Mouse (Mus musculus) stomach, embryonic 14.5 days (tissue): ENCODE data around the gene Trappc2l. TPM values are rescaled to one million over a fixed set of nuclear protein-coding genes. Genes with fewer than 3 reads are reported as not detected.

Experiments used
- ATAC-seq: fragments of 200-750 bp; cut with Nextera tagmentation; 2 replicates; pipeline ENCODE4 v1.8.0; 2017; ENCODE audit warnings: low read depth, moderate TSS enrichment; ENCODE audit not compliant: insufficient number of reproducible peaks, insufficient read depth, low FRiP score
- H3K27ac ChIP-seq: fragments of 300-500 bp; sonication (generic); 2 replicates; pipeline ENCODE4 v1.5.1; 2014; ENCODE audit warnings: mild to moderate bottlenecking, low read length, moderate library complexity, mixed read lengths
- H3K27me3 ChIP-seq: fragments of 300-500 bp; sonication (generic); 2 replicates; pipeline ENCODE4 v1.6.1; 2014; ENCODE audit warnings: low read length, control low read depth, mixed read lengths; ENCODE audit not compliant: control insufficient read depth, insufficient read depth
- H3K36me3 ChIP-seq: fragments of 300-500 bp; sonication (generic); 2 replicates; pipeline ENCODE4 v1.6.1; 2014; ENCODE audit warnings: mild to moderate bottlenecking, control low read depth, low read length, moderate library complexity, mixed read lengths; ENCODE audit not compliant: control insufficient read depth, insufficient read depth
- H3K4me1 ChIP-seq: fragments of 300-500 bp; sonication (generic); 2 replicates; pipeline ENCODE4 v1.6.1; 2014; ENCODE audit warnings: low read length, control low read depth, mixed read lengths; ENCODE audit not compliant: control insufficient read depth, insufficient read depth
- H3K4me2 ChIP-seq: fragments of 300-500 bp; sonication (generic); replicated peaks from 2 replicates; pipeline ENCODE4 v1.6.1; 2014; ENCODE audit warnings: low read depth, low read length, control low read depth
- H3K4me3 ChIP-seq: fragments of 300-500 bp; sonication (generic); 2 replicates; pipeline ENCODE4 v1.5.1; 2014; ENCODE audit warnings: low read depth, low read length, control low read depth
- H3K9ac ChIP-seq: fragments of 300-500 bp; sonication (generic); replicated peaks from 2 replicates; pipeline ENCODE4 v1.6.1; 2014; ENCODE audit warnings: low read depth, mild to moderate bottlenecking, control low read depth, low read length, moderate library complexity, mixed read lengths
- H3K9me3 ChIP-seq: fragments of 300-500 bp; sonication (generic); 2 replicates; pipeline ENCODE4 v1.6.1; 2016; ENCODE audit warnings: low read depth, low read length, control low read depth; ENCODE audit not compliant: control insufficient read depth
- WGBS: fragments of 180-500 bp; shearing (Covaris S2); extraction: QIAGEN DNeasy Blood & Tissue Kit; methylation state at CpG from one replicate; pipeline ENCODE4 v1.1.7; 2014; 5-methylcytosine and 5-hydroxymethylcytosine counted together
- polyA plus RNA-seq: library from polyadenylated mRNA; unstranded; fragments of >200 nt; fragmentation: Nextera tagmentation; extraction: Ambion mirVana; gene quantifications from 2 replicates; pipeline ENCODE4 v1.2.1, GENCODE M21; 2014

The Trappc2l gene
- polyA plus RNA-seq, 1 experiment from 2014 or later = 66.9 TPM

DNA sequence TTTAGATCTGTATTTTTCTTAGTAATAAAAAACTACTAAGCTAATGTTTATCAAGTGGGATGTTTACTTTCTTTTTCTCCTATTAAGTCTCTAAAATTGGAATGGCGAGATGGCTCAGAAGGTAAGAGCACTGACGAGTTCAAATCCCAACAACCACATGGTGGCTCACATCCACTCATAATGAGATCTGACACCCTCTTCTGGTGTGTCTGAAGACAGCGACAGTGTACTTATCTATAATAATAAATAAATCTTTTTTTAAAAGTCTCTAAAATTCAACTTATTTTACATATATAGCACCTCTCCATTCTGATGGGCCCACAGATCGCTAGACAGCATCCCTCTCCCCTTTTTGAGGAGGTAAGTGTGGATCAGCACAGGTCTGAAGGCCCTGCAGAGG lies 1.2 kb upstream of the Trappc2l start:
- WGBS = 56% methylated on average over 4 of the region's 4 CpGs

DNA sequence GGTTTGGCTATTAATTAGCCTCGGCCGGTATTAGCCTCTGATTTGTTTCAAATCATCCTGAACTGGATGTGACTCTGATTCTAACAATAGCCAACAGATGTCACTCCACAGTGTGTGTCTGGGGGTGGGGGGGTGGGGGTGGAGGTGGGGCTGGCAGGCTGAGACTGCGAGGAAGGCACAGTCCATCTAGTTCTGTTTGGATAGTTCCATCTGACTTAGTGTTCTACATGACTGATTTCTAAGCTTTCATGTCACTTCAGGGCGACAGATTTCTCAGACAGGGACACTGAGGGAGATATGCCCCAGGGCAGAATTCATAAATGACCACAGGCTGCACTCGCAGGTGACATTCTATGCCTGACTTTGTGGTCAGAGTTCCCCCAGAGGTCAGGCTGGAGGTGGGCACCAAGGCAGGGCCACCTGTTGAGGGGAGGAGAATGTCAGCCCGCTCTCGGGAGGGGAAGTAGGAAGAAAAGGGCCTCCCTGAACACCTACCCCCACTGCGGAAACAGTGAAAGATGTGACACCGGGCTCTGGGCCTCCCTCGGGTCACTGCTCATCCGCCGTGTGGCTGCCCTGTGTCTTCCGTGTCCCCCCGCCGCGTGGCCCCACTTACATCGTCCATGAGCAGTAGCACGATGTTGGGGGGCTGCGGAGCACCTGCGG lies 695 bp upstream of the Trappc2l start:
- no peak; the same call in 1 of the 2 replicates for ATAC-seq
- no peaks in the 10 kb centered on the region for H3K27me3 ChIP-seq
- H3K4me1 ChIP-seq = peaks cover 11% of the 10 kb centered on the region
- peak overlapping the region; percentile 59 for H3K27ac ChIP-seq
- peak overlapping the region; percentile 42 for H3K9ac ChIP-seq
- H3K4me2 ChIP-seq = peak overlapping the region; percentile 88
- no peaks in the 10 kb centered on the region for H3K9me3 ChIP-seq
- peak overlapping the region; percentile 63 for H3K4me3 ChIP-seq
- whole genome bisulfite sequencing = 4% methylated on average over 20 of the region's 20 CpGs
- peaks cover 5% of the 10 kb centered on the region; the same call in 1 of the 2 replicates for H3K36me3 ChIP-seq

More for the DNA sequence above, 1.2 kb upstream of the Trappc2l start:
- peaks cover 11% of the 10 kb centered on the region for H3K4me1 ChIP-seq
- no peak overlapping the region for H3K27ac ChIP-seq
- H3K36me3 ChIP-seq = peaks cover 5% of the 10 kb centered on the region; the same call in 1 of the 2 replicates
- no peak overlapping the region for H3K9ac ChIP-seq
- no peak for ATAC-seq
- 0 out of 2 replicates have a peak overlapping the region, but pooled peaks have one; percentile 63 for H3K4me3 ChIP-seq
- peak overlapping the region; percentile 88; the same call in 1 of the 2 replicates for H3K4me2 ChIP-seq
- no peaks in the 10 kb centered on the region for H3K27me3 ChIP-seq
- no peaks in the 10 kb centered on the region for H3K9me3 ChIP-seq

GRCm38 (mm10) chr8:122616181-122616905 lies 4.9 kb downstream of the Trappc2l start:
- WGBS = 51% methylated on average over 9 of the region's 9 CpGs
- no peak overlapping the region for H3K4me3 ChIP-seq
- no peak overlapping the region for H3K4me2 ChIP-seq
- no peaks in the 10 kb centered on the region for H3K9me3 ChIP-seq
- H3K4me1 ChIP-seq = peaks cover 16% of the 10 kb centered on the region
- no peaks in the 10 kb centered on the region for H3K27me3 ChIP-seq
- H3K9ac ChIP-seq = no peak overlapping the region
- H3K36me3 ChIP-seq = peaks cover 5% of the 10 kb centered on the region; the same call in 1 of the 2 replicates
- ATAC-seq = no peak; the same call in 1 of the 2 replicates
- peak overlapping the region; percentile 72 for H3K27ac ChIP-seq

- 38% methylated on average over 5 of the region's 7 CpGs for WGBS
- no peaks in the 10 kb centered on the region for H3K27me3 ChIP-seq
- no peak overlapping the region for H3K4me2 ChIP-seq
- no peak overlapping the region for H3K9ac ChIP-seq
- H3K36me3 ChIP-seq = peaks cover 5% of the 10 kb centered on the region; the same call in 1 of the 2 replicates
- H3K4me1 ChIP-seq = peaks cover 11% of the 10 kb centered on the region; the same call in 1 of the 2 replicates
- H3K4me3 ChIP-seq = no peak overlapping the region
- no peaks in the 10 kb centered on the region for H3K9me3 ChIP-seq
- ATAC-seq = no peak
- no peak overlapping the region for H3K27ac ChIP-seq
These were observed 6.6 kb downstream of the Trappc2l start for GRCm38 (mm10) chr8:122617947-122618546.

DNA sequence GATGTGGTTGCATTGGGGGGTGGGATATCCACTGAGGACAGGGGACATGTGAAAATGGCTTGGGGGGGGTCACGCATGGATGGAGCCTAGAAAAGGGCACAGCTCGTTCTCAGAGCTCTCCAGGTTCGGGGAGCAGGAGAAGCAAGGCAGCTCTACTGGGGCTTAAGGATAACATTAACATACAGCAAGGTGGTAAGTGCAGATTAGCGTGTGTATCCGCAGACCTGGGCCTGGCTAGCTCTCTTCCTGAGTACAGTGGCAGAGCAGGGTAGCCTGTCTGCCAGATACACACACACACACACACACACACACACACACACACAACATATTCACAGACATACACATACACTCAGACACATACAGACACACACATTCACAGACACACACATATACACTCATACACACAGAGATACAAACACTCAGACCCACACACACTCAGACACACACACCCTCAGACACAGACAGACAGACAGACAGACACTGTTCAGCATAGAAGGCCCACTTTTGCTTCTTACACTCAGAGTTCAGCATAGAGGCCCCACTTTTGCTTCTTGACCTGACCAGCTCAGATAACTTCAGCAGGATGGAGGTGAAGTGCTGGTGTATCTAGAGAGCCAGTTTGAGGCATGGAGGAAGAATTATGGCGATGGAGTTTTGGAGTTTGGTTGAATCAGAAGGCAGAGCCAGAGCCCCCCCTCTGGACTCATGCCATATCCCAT lies 7.4 kb downstream of the Trappc2l start:
- H3K36me3 ChIP-seq = peaks cover 1% of the 10 kb centered on the region; the same call in 1 of the 2 replicates
- H3K9me3 ChIP-seq = no peaks in the 10 kb centered on the region
- no peak overlapping the region for H3K27ac ChIP-seq
- WGBS = 73% methylated on average over 6 of the region's 6 CpGs
- H3K9ac ChIP-seq = no peak overlapping the region
- no peak for ATAC-seq
- no peaks in the 10 kb centered on the region for H3K27me3 ChIP-seq
- H3K4me2 ChIP-seq = no peak overlapping the region
- H3K4me1 ChIP-seq = peaks cover 11% of the 10 kb centered on the region; the same call in 1 of the 2 replicates
- no peak overlapping the region for H3K4me3 ChIP-seq

GRCm38 (mm10) chr8:122620446-122620845 lies 9.0 kb downstream of the Trappc2l start:
- no peaks in the 10 kb centered on the region for H3K27me3 ChIP-seq

GRCm38 (mm10) chr8:122622727-122623126 lies 11.3 kb downstream of the Trappc2l start, which contains the start of gene Pabpn1l:
Pabpn1l (minus strand) TSS chr8:122622739.
- H3K4me2 ChIP-seq = no peak within 1 kb of the TSS
- H3K27me3 ChIP-seq = no peaks in the 10 kb centered on the region
- H3K36me3 ChIP-seq = no peaks in the 10 kb centered on the region
- H3K4me1 ChIP-seq = 0 out of 2 replicates have a peak, but pooled peaks cover 7% of the 10 kb centered on the region
- ATAC-seq = no peak
- 51% methylated on average over 6 of the region's 6 CpGs for WGBS
- H3K9me3 ChIP-seq = no peaks in the 10 kb centered on the region
- no peak within 1 kb of the TSS for H3K27ac ChIP-seq
- no peak within 1 kb of the TSS for H3K4me3 ChIP-seq
- H3K9ac ChIP-seq = no peak within 1 kb of the TSS

More at GRCm38 (mm10) chr8:122620446-122620845, 9.0 kb downstream of the Trappc2l start:
- peaks cover 11% of the 10 kb centered on the region; the same call in 1 of the 2 replicates for H3K4me1 ChIP-seq
- no peak overlapping the region for H3K4me3 ChIP-seq
- no peak overlapping the region for H3K4me2 ChIP-seq
- no peak overlapping the region for H3K9ac ChIP-seq
- ATAC-seq = no peak
- no peak overlapping the region for H3K27ac ChIP-seq
- H3K36me3 ChIP-seq = no peaks in the 10 kb centered on the region
- H3K9me3 ChIP-seq = no peaks in the 10 kb centered on the region
- WGBS = 25% methylated on average over 5 of the region's 5 CpGs
